16 mouse cellular contexts compared by ENCODE assay signal in the genomic region with DNA sequence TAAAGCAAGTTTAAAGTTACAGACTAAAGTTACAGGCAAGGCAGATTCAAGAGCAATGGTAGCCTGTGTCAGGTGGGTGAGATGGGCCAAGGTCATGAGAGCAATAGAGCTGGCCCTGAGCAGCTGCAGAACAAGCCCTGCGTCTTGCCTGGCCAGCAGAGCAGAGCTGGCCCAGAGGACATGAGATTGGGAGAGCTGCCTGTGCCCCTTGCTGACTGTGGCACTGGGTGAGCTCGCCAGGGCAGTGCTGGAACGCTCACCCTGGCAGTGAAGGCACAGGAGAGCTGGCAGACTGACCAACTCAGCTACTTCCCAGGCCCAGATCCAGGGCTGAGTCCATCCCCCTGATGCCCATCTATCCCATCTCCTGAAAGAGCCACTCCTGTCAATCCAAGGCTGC. TPM values are rescaled to one million over a fixed set of nuclear protein-coding genes. Genes with fewer than 3 reads are reported as not detected.
DNase-seq lines count a peak whose midpoint lies in the region; ATAC-seq lines count a peak whose summit lies in the region.
"Had no signal": no experiment of that assay in that cellular context is flagged by ENCODE, and none has a peak within 500 bp of the region (broad histone marks: within the 10 kb centered on the region; RNA-seq: fewer than 3 reads in every experiment).

No protein-coding gene starts in this region.

- no peaks in the 10 kb centered on the region for H3K9me3 ChIP-seq in heart, embryonic 11.5 days (replicated peaks; ENCODE audit: control insufficient read depth, low read length)
- H3K9me3 ChIP-seq: forebrain, embryonic 13.5 days; limb, embryonic 10.5 days; liver, embryonic 13.5 days; midbrain, embryonic 13.5 days had no signal

- intact Hi-C loops in gastrocnemius, postnatal 14 days (cut with DNase I; ENCODE audit: low total_unique reads) = no loop called here

- peak; percentile 97 for DNase-seq in heart, adult 11 months
- DNase-seq in spleen, postnatal 4 days (ENCODE audit: low spot score in 2 of 2) = peak; percentile 7 to 50
- no peak for DNase-seq in spleen, postnatal 10 days (ENCODE audit: low spot score in 2 of 2)
- DNase-seq in gastrocnemius, postnatal 14 days = peak; percentile 67
- peak; percentile 42 for DNase-seq in testis, postnatal 10 days (ENCODE audit: low spot score)
- DNase-seq in lung, adult 18-20 months = no peak
- DNase-seq: cerebellum, postnatal 25 days; liver, embryonic 13.5 days had no signal

- no peak overlapping the region for H3K9ac ChIP-seq in heart, embryonic 11.5 days (ENCODE audit: low read depth, low read length)
- H3K9ac ChIP-seq: forebrain, embryonic 13.5 days; hindbrain, embryonic 14.5 days; liver, embryonic 13.5 days; midbrain, embryonic 13.5 days had no signal

- WGBS in heart, embryonic 11.5 days (ENCODE audit: insufficient replicate concordance) = 78% methylated on average over 3 of the region's 3 CpGs

- H3K4me2 ChIP-seq in heart, embryonic 11.5 days = no peak overlapping the region
- H3K4me2 ChIP-seq: forebrain, embryonic 13.5 days; hindbrain, embryonic 14.5 days; liver, embryonic 13.5 days; midbrain, embryonic 13.5 days had no signal

- H3K4me1 ChIP-seq in heart, embryonic 11.5 days (ENCODE audit: control insufficient read depth, insufficient read depth, low read length) = no peaks in the 10 kb centered on the region
- H3K4me1 ChIP-seq: forebrain, embryonic 13.5 days; limb, embryonic 10.5 days; midbrain, embryonic 13.5 days had no signal

- no peak overlapping the region for H3K4me3 ChIP-seq in heart, embryonic 11.5 days (ENCODE audit: low read depth, low read length)
- H3K4me3 ChIP-seq: forebrain, embryonic 13.5 days; left cerebral cortex, adult 2 months; limb, embryonic 10.5 days; liver, embryonic 13.5 days; midbrain, embryonic 13.5 days had no signal

- no peak overlapping the region for H3K27ac ChIP-seq in heart, embryonic 11.5 days (ENCODE audit: low read depth, low read length)
- H3K27ac ChIP-seq: forebrain, embryonic 13.5 days; hindbrain, embryonic 14.5 days; left cerebral cortex, adult 2 months; limb, embryonic 10.5 days; liver, embryonic 13.5 days; midbrain, embryonic 13.5 days had no signal

- H3K36me3 ChIP-seq in heart, embryonic 11.5 days (ENCODE audit: control insufficient read depth, insufficient read depth, low read length) = no peaks in the 10 kb centered on the region
- H3K36me3 ChIP-seq: limb, embryonic 10.5 days; liver, embryonic 13.5 days; midbrain, embryonic 13.5 days had no signal

- ATAC-seq in heart, embryonic 11.5 days (replicated peaks; ENCODE audit: insufficient number of reproducible peaks, low FRiP score, low TSS enrichment) = no peak
- ATAC-seq in activated CD4-positive, CD25-positive, alpha-beta regulatory T cell, adult 4 months = no peak
- ATAC-seq: forebrain, embryonic 13.5 days; intestine, postnatal 0 days; midbrain, embryonic 13.5 days had no signal

- H3K27me3 ChIP-seq in heart, embryonic 11.5 days (ENCODE audit: control insufficient read depth, insufficient read depth, low read length) = no peaks in the 10 kb centered on the region
- H3K27me3 ChIP-seq: forebrain, embryonic 13.5 days; liver, embryonic 13.5 days; midbrain, embryonic 13.5 days had no signal

RNA-seq across cellular contexts. Expression of gene Caprin1, which starts 53.7 kb away (rescaled TPM):
- 307 and 343 TPM in 2 replicates for polyA plus RNA-seq in heart, embryonic 11.5 days (2014; fragmentation: Nextera tagmentation; extraction: Ambion mirVana)
- total RNA-seq in gastrocnemius, postnatal 14 days (2021) = 100 to 1,000 TPM; 155 to 162 TPM
- 100 to 1,000 TPM; 110 to 112 TPM for polyA plus RNA-seq in activated CD4-positive, CD25-positive, alpha-beta regulatory T cell, adult 4 months (2017; shearing (Covaris generic))

Comparison
In these comparisons a context has a peak if more than half of its experiments do, and no peak if none do; other contexts are left out.
1. DNase-seq: peak in heart, adult 11 months (single experiment), spleen, postnatal 4 days (2 of 2), gastrocnemius, postnatal 14 days (single experiment) and testis, postnatal 10 days (single experiment); none in spleen, postnatal 10 days (0 of 2) and lung, adult 18-20 months (0 of 2).